Mouse (Mus musculus): Measurements from ENCODE around the gene A4galt. TPM values are rescaled to one million over a fixed set of nuclear protein-coding genes. Genes with fewer than 3 reads are reported as not detected.
"Not testable (repeated sequence)": the region's sequence is repeated elsewhere in the genome, so short reads cannot be mapped to it uniquely, and the experiment has no call there.

Gene A4galt
- total RNA-seq, 1 experiment from 2014 or later = not detected

- ATAC-seq (replicated peaks in 1 of 2; ENCODE audit: insufficient read depth in 1 of 2, low FRiP score in 2 of 2, low TSS enrichment in 1 of 2, low read depth in 1 of 2, poor library complexity in 2 of 2, severe bottlenecking in 2 of 2) = not testable (repeated sequence)
Measured at GRCm38 (mm10) chr15:83274237-83274636, 22.7 kb upstream of the A4galt start.

- ATAC-seq (replicated peaks in 1 of 2; ENCODE audit: insufficient read depth in 1 of 2, low FRiP score in 2 of 2, low TSS enrichment in 1 of 2, low read depth in 1 of 2, poor library complexity in 2 of 2, severe bottlenecking in 2 of 2) = no peak
Measured at GRCm38 (mm10) chr15:83273017-83273416, 21.4 kb upstream of the A4galt start.

GRCm38 (mm10) chr15:83271221-83271620, 19.6 kb upstream of the A4galt start:
- ATAC-seq (replicated peaks in 1 of 2; ENCODE audit: insufficient read depth in 1 of 2, low FRiP score in 2 of 2, low TSS enrichment in 1 of 2, low read depth in 1 of 2, poor library complexity in 2 of 2, severe bottlenecking in 2 of 2) = not testable (repeated sequence)

- not testable (repeated sequence) for ATAC-seq (replicated peaks in 1 of 2; ENCODE audit: insufficient read depth in 1 of 2, low FRiP score in 2 of 2, low TSS enrichment in 1 of 2, low read depth in 1 of 2, poor library complexity in 2 of 2, severe bottlenecking in 2 of 2)
Measured at GRCm38 (mm10) chr15:83269985-83270384, 18.4 kb upstream of the A4galt start.

GRCm38 (mm10) chr15:83268428-83268827, 16.9 kb upstream of the A4galt start:
- not testable (repeated sequence) for ATAC-seq (replicated peaks in 1 of 2; ENCODE audit: insufficient read depth in 1 of 2, low FRiP score in 2 of 2, low TSS enrichment in 1 of 2, low read depth in 1 of 2, poor library complexity in 2 of 2, severe bottlenecking in 2 of 2)

GRCm38 (mm10) chr15:83265269-83265668, 13.7 kb upstream of the A4galt start:
- ATAC-seq (replicated peaks in 1 of 2; ENCODE audit: insufficient read depth in 1 of 2, low FRiP score in 2 of 2, low TSS enrichment in 1 of 2, low read depth in 1 of 2, poor library complexity in 2 of 2, severe bottlenecking in 2 of 2) = no peak

- no peak for ATAC-seq (replicated peaks in 1 of 2; ENCODE audit: insufficient read depth in 1 of 2, low FRiP score in 2 of 2, low TSS enrichment in 1 of 2, low read depth in 1 of 2, poor library complexity in 2 of 2, severe bottlenecking in 2 of 2)
Measured at GRCm38 (mm10) chr15:83263405-83263804, 11.8 kb upstream of the A4galt start.

- no peak for ATAC-seq (replicated peaks in 1 of 2; ENCODE audit: insufficient read depth in 1 of 2, low FRiP score in 2 of 2, low TSS enrichment in 1 of 2, low read depth in 1 of 2, poor library complexity in 2 of 2, severe bottlenecking in 2 of 2)
Measured at GRCm38 (mm10) chr15:83257906-83258305, 6.3 kb upstream of the A4galt start.

GRCm38 (mm10) chr15:83256491-83256890, 4.9 kb upstream of the A4galt start:
- peak; percentile 32 to 37; a peak in 3 of 4 replicates for ATAC-seq (replicated peaks in 1 of 2; ENCODE audit: insufficient read depth in 1 of 2, low FRiP score in 2 of 2, low TSS enrichment in 1 of 2, low read depth in 1 of 2, poor library complexity in 2 of 2, severe bottlenecking in 2 of 2)

GRCm38 (mm10) chr15:83255944-83256343, 4.4 kb upstream of the A4galt start:
- no peak for ATAC-seq (replicated peaks in 1 of 2; ENCODE audit: insufficient read depth in 1 of 2, low FRiP score in 2 of 2, low TSS enrichment in 1 of 2, low read depth in 1 of 2, poor library complexity in 2 of 2, severe bottlenecking in 2 of 2)

GRCm38 (mm10) chr15:83255191-83255782, 3.7 kb upstream of the A4galt start:
- no peak for ATAC-seq (replicated peaks in 1 of 2; ENCODE audit: insufficient read depth in 1 of 2, low FRiP score in 2 of 2, low TSS enrichment in 1 of 2, low read depth in 1 of 2, poor library complexity in 2 of 2, severe bottlenecking in 2 of 2)

GRCm38 (mm10) chr15:83254372-83255070, 2.9 kb upstream of the A4galt start:
- no peak for ATAC-seq (replicated peaks in 1 of 2; ENCODE audit: insufficient read depth in 1 of 2, low FRiP score in 2 of 2, low TSS enrichment in 1 of 2, low read depth in 1 of 2, poor library complexity in 2 of 2, severe bottlenecking in 2 of 2)

GRCm38 (mm10) chr15:83252060-83252459, 486 bp upstream of the A4galt start:
- no peak for ATAC-seq (replicated peaks in 1 of 2; ENCODE audit: insufficient read depth in 1 of 2, low FRiP score in 2 of 2, low TSS enrichment in 1 of 2, low read depth in 1 of 2, poor library complexity in 2 of 2, severe bottlenecking in 2 of 2)

- no peak for ATAC-seq (replicated peaks in 1 of 2; ENCODE audit: insufficient read depth in 1 of 2, low FRiP score in 2 of 2, low TSS enrichment in 1 of 2, low read depth in 1 of 2, poor library complexity in 2 of 2, severe bottlenecking in 2 of 2)
Measured at GRCm38 (mm10) chr15:83250651-83251175, 861 bp downstream of the A4galt start.

- ATAC-seq (replicated peaks in 1 of 2; ENCODE audit: insufficient read depth in 1 of 2, low FRiP score in 2 of 2, low TSS enrichment in 1 of 2, low read depth in 1 of 2, poor library complexity in 2 of 2, severe bottlenecking in 2 of 2) = no peak
Measured at GRCm38 (mm10) chr15:83249535-83250287, 1.9 kb downstream of the A4galt start.

GRCm38 (mm10) chr15:83248236-83248844, 3.2 kb downstream of the A4galt start:
- ATAC-seq (replicated peaks in 1 of 2; ENCODE audit: insufficient read depth in 1 of 2, low FRiP score in 2 of 2, low TSS enrichment in 1 of 2, low read depth in 1 of 2, poor library complexity in 2 of 2, severe bottlenecking in 2 of 2) = no peak

- ATAC-seq (replicated peaks in 1 of 2; ENCODE audit: insufficient read depth in 1 of 2, low FRiP score in 2 of 2, low TSS enrichment in 1 of 2, low read depth in 1 of 2, poor library complexity in 2 of 2, severe bottlenecking in 2 of 2) = no peak
Measured at GRCm38 (mm10) chr15:83244371-83244770, 7.2 kb downstream of the A4galt start.
